Mouse (Mus musculus): ENCODE results near the gene Rsrc2. TPM values are rescaled to one million over a fixed set of nuclear protein-coding genes. Genes with fewer than 3 reads are reported as not detected.

Gene Rsrc2
- polyA plus RNA-seq, 1 experiment: 10.5 TPM

DNA sequence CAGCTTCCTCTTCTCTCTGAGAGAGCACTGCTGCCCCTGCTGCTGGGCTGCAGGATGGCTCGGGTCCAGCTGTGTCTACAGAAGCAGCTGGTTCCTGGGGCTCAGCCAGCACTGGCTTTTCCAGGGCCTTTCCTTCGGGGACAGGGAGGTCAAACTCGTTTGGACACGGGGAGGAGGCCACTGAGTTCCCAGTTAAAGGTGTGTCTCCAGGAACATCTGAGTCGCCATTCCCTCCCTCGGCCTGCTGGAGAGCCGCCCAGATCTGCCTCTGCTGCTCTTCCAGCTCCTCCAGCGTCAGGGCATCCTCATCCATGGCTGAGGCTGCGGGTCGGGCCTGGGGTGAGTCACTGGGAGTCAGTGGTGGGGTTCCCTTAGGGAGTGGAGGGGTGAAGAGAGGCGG lies 48.6 kb downstream of the Rsrc2 start:
- no peak for DNase-seq (ENCODE audit: low read depth, low spot score)
- 22% methylated on average over 11 of the region's 11 CpGs for WGBS

DNA sequence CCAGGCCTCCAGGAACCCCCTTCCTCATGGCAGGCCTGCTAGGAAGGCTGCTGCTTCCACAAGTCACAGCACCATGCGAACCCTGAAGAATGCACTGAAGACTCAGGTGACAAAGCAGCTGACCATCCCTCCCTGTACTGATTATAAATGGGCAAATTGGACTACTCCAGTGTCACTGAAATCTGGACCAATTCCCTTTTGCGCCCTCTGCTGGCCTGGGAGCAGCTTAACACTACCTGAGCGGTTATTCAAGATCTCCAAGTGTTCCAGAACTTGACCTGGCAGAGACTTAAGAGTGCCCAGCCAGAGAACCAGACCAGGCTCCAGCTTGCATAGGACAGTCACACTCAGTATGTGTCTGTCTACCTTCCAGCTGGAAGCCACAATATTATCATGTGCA lies 50.0 kb downstream of the Rsrc2 start:
- DNase-seq (ENCODE audit: low read depth, low spot score): no peak
- WGBS: 18% methylated on average over 3 of the region's 3 CpGs

DNA sequence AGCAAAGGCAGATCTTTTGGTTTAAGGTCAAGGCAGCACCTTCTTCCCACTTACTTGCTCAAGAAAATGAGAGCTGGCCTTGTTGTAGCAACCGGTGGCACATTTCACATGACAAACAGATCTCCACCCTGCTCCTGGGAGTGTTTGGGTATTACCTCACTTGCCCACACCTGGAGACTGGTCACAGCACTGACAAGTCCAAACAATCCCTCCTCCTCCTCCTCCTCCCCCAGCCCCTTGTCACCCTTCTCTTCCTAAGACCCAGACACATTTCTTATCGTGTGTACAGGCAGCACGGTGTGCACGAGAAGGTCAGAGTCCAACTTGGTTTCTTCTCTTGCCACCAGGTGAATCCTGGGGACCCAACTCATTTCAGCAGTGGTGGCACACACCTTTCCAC lies 52.3 kb downstream of the Rsrc2 start:
- 38% methylated on average over 4 of the region's 4 CpGs for WGBS
- DNase-seq (ENCODE audit: low read depth, low spot score): no peak

DNA sequence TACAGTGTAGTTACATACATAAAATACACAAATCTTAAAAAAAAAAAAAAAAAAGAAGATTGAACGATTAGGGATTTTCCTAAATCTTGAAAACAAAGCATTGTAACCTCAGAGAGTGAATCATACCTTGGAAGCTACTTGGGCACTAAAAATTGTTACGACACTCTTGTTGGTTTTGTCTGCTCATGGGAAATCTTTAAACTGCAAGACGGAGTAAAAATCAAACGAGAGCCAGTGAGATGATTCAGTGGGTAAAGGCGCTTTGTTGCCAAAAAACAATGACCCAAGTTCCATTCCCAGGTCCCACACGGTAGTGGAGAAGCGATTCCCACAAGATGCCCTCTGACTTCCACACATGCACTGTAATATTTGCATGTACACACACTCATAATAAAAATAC lies 53.0 kb downstream of the Rsrc2 start:
- WGBS: 47% methylated on average over 7 of the region's 7 CpGs
- DNase-seq (ENCODE audit: low read depth, low spot score): no peak

DNA sequence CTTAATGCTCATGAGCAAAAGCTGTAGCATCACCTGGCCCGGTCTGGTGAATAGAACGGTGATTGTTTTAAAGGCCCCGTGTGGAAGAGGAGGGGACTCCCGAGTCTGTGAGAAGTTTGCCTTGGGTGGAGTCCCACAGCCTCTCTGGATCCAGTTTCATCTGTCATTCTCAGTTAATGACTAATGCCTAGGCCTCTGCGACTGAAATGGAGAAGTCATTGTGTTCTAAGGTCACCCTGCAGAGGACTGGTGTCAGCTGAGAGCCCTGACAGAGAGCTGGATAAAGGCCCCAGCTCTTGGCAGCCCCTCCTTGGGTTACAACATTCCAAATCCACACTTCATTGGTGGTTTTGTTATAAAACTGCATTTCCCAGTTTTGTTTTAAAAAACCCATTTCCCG lies 54.7 kb downstream of the Rsrc2 start:
- no peak for DNase-seq (ENCODE audit: low read depth, low spot score)
- 21% methylated on average over 6 of the region's 6 CpGs for WGBS

DNA sequence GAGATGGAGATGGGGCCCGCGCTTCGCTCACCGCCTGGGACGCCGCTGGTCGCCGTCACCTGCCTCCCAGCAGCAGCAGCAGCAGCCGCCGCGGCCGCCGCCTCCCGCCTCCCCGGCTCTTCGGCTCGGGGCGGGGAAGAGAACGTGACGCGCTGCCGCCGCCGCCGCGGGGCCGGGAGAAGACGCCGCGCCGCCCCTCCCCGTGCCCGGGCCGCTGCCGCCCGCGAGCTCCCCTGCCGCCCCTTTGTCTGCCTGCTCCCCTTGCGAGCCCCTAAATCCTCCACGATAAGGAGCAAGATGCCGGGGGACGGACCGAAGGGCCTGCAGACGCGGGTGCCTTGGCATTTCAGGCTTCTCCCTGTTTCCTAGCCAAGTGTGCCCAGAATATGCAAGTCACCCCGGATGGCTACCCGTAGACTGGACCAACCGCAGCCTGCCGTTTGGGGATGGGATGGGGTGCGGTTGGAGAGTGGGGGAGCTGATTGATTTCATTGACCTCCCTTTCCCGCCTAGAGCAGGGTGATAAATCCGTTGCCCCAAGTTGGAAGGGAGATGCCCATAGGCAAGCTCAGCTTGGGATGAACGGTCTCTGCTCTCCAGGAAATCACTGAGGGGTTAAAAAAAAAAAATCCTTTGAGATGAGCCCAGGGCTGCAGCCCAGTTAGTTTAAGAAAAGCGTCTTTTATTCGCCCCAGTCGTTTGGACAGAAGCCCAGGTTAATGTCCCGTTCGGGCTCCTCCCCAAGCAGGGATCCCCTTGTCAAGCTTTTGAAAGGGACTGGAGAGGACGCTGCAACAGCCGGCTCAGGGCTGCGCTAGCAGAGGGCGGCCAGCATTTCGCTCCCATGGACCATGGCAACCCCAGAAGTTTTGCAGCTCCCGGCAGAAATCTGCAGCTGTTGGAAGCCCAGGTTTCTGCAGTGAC lies 64.7 kb downstream of the Rsrc2 start, which contains the start of gene Clip1:
Gene Clip1 (minus strand): TSS at position 398 of the 924 bp plus-strand sequence.
- WGBS: 1% methylated on average over 64 of the region's 64 CpGs
- DNase-seq (ENCODE audit: low read depth, low spot score): no peak

DNA sequence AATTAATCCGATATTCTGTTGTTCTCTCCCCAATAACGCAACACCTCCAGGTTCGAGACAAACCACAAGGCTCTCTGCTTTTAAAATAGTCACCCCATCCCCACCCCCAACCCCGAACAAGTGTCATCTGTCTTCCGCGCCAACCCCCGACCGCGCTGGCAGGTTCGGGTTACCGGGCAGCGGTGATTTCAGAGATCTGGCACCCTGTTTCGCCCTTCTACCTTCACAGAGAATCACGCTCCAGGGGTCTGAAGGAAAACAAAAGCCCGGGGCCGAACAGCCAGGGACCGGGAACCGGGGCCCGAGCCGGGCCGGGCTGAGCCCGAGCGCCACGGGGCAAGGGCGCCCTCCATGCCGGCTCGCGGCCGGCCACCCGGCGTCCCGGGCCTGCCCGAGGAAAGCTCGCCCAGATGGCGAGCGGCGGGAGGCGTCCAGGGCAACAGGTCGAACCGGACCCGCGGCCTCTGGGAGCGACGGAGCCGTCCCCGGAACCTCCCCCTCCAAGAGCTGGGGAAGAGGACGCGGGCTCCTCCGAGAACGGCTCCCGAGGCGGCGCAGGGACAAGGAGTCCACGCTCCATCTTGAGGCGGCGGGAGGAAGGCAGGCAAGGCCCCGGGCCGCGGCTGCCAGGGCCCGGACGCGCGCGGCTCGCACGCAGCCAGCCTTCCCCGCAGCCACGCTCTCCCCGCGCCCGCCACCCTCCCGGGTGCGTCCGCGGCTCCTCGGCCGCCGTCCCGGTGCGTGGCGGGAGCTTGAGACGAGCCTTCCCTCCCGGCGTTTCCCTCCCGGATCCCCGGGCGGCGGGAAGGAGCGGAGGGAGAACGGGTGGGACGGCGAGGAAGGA lies 65.6 kb downstream of the Rsrc2 start:
- no peak for DNase-seq (ENCODE audit: low read depth, low spot score)
- under 1% methylated on average over 86 of the region's 92 CpGs for WGBS

DNA sequence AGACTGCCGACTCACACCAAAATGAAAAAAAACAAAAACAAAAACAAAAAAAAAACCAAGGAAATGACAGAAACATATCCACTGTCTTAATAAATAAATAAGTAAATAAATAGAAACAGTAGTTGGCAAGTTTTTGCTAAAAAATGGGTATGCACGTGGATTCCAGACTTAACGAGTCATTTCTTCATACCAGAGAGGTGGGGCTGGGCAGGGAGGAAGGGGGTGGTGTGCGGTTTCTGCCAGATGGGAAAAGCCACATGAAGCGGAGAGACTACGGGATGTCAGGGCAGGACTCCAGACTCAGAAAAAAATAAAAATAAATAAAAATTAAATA lies 66.2 kb downstream of the Rsrc2 start:
- no peak for DNase-seq (ENCODE audit: low read depth, low spot score)
- 5% methylated on average over 6 of the region's 6 CpGs for WGBS

DNA sequence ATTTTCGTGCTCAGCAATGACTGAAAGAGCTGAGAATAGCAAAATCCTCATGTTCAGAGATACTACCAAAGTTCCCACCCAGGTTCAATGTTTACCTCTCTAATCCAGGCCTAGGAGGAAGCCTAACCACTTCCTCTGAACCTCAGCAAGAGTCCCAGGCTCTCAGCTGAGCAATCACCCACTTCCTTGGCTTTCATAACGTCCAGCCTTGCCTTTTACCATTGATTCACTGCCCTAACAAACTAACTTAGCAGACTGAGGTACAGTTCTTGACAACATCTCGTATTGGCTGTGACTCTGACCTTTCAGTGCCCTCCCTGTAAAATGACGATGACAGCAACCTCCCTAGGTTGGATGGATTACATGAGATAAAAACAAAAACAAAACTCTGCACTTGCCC lies 66.8 kb downstream of the Rsrc2 start:
- no peak for DNase-seq (ENCODE audit: low read depth, low spot score)
- 26% methylated on average over 4 of the region's 4 CpGs for WGBS

DNA sequence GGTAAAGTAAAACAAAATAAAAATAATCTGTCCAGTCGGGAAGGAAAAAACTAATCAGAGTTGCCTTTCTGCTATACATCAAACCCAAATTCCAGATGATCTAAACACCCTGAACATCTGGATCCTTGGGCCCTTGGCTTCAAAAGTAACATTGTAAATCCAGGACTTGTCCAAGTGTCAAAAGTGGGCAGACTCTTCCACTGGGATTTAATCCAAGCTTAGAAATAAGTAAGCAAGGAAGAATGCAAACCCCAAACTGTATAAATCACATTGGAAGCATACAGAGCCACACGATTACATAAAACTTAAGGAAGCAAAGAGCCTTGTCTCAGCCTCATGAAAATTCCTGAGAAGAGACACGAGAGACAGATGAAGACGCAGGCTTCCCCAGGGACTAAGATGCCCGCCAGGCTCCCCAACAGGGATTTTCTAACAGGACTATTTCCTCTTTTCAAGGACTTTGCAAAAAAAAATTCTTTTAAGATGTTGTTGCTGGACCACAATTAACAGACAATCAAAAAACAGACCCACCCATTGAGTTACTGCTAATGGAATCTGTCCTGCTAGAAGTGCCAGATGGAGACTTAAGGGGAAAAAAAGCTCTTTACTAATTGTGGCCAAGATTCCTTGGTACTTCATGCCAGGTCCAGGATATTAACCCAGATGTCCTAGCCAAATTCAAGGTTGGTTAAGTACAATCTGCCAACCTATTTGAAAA lies 69.5 kb downstream of the Rsrc2 start:
- no peak for DNase-seq (ENCODE audit: low read depth, low spot score)
- WGBS: 49% methylated on average over 5 of the region's 5 CpGs

DNA sequence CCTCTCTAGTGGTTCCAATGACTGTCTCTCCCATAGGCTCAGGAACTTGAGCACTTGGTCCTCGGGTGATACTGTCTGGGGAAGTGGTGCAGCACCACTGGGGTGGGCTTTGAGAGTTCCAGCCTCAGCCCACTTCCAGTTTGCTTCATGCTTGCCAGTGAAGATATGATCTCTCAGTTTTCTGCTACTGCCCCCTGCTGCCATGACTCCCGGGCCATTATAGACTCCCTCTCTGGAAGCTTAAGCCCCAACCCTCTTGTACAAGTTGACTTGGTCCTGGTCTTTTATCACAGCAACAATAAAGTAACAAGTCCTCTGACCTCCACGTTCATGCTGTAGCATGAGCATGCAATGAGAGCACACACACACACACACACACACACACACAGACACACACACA lies 70.1 kb downstream of the Rsrc2 start:
- WGBS: 72% methylated on average over 3 of the region's 3 CpGs
- no peak for DNase-seq (ENCODE audit: low read depth, low spot score)

Other genes with a start within 250 kb of the Rsrc2 start
- 0.07 and 0.10 TPM in 2 replicates for gene B3gnt4, start 239.0 kb downstream of the Rsrc2 start, polyA plus RNA-seq (2012; rRNA removed)
- 39.8 and 44.0 TPM in 2 replicates for gene Diablo, start 225.2 kb downstream of the Rsrc2 start, polyA plus RNA-seq (2012; rRNA removed)
- gene Gm49027, start 223.9 kb downstream of the Rsrc2 start, polyA plus RNA-seq (2012; rRNA removed): 4.1 and 6.3 TPM in 2 replicates
- 9.2 and 15.1 TPM in 2 replicates for gene Vps33a, start 176.4 kb downstream of the Rsrc2 start, polyA plus RNA-seq (2012; rRNA removed)
- gene Clip1, start 64.8 kb downstream of the Rsrc2 start, polyA plus RNA-seq (2012; rRNA removed): 9.2 and 11.3 TPM in 2 replicates
- gene Zcchc8, start 28.3 kb downstream of the Rsrc2 start, polyA plus RNA-seq (2012; rRNA removed): 20.0 and 27.6 TPM in 2 replicates
- gene Kntc1, start 302 bp upstream of the Rsrc2 start, polyA plus RNA-seq (2012; rRNA removed): 4.5 TPM in 2 replicates
- gene Hcar2, start 116.1 kb upstream of the Rsrc2 start, polyA plus RNA-seq (2012; rRNA removed): 0.71 and 0.97 TPM in 2 replicates
- gene Hcar1, start 130.6 kb upstream of the Rsrc2 start, polyA plus RNA-seq (2012; rRNA removed): 3.3 and 3.7 TPM in 2 replicates
- 8.8 and 14.5 TPM in 2 replicates for gene Denr, start 157.8 kb upstream of the Rsrc2 start, polyA plus RNA-seq (2012; rRNA removed)
- 0.22 TPM in 1 of 2 replicates, not detected in the other for gene Gm43518, start 178.0 kb upstream of the Rsrc2 start, polyA plus RNA-seq (2012; rRNA removed)
- gene Ccdc62, start 181.3 kb upstream of the Rsrc2 start, polyA plus RNA-seq (2012; rRNA removed): 1.2 and 1.6 TPM in 2 replicates
- gene Hip1r, start 224.2 kb upstream of the Rsrc2 start, polyA plus RNA-seq (2012; rRNA removed): 22.9 and 34.9 TPM in 2 replicates